Mouse (Mus musculus) embryonic fibroblast, embryonic 13.5 days (primary cell): ENCODE results near the gene Gramd1b. TPM values are rescaled to one million over a fixed set of nuclear protein-coding genes. Genes with fewer than 3 reads are reported as not detected.
A peak's percentile ranks its signal among the peaks of the same experiment; 100 is the strongest.
"Not testable (repeated sequence)": the region's sequence is repeated elsewhere in the genome, so short reads cannot be mapped to it uniquely, and the experiment has no call there.

Source experiments
- H3K27ac ChIP-seq: 2 replicates; pipeline ENCODE4 v1.5.1; 2012; ENCODE audit warnings: low read length, control low read depth, inconsistent platforms; ENCODE audit not compliant: insufficient read depth
- H3K4me1 ChIP-seq: 2 replicates; pipeline ENCODE4 v1.6.1; 2011; ENCODE audit warnings: low read length; ENCODE audit not compliant: control insufficient read depth, insufficient read depth
- H3K4me3 ChIP-seq: 2 replicates; pipeline ENCODE4 v1.5.1; 2011; ENCODE audit warnings: mild to moderate bottlenecking, control low read depth, low read length; ENCODE audit not compliant: insufficient read depth
- CTCF ChIP-seq: IDR thresholded peaks from 2 replicates; pipeline ENCODE4 v1.5.1; 2011; ENCODE audit warnings: mild to moderate bottlenecking, control low read depth, low read length, moderate library complexity, borderline replicate concordance; ENCODE audit not compliant: insufficient read depth
- POLR2A ChIP-seq: IDR thresholded peaks from 2 replicates; pipeline ENCODE4 v1.6.1; 2011; ENCODE audit warnings: low read depth, mild to moderate bottlenecking, control low read depth, low read length, moderate library complexity
- polyA plus RNA-seq: library from polyadenylated mRNA; stranded (reverse); fragments of >200 nt; gene quantifications from 2 replicates; pipeline ENCODE4 v1.2.4, GENCODE M21; 2011; ENCODE audit warnings: low read depth; ENCODE audit not compliant: missing spikeins, insufficient read length

Gene Gramd1b
- polyA plus RNA-seq, 1 experiment, result 14.3 TPM

DNA sequence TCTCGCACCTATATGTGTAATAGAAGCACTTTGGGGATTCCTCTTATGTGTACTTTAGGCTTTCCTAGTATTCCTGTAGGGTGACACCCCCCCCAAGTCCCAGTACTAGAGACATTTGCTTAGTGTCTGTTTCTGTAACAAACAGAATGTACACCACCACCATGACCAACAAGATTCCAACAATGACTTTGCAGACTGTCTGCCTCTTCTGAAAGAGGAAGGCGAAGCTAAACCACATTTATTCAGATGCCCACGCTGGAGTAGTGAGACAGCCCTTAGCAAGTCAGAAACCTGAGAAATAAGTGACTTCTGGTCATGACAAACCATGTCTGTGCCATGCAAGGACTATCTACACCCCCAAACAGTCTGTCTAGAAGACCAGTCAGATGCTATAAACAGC lies 11.9 kb downstream of the Gramd1b start:
- Histone ChIP-seq H3K27ac (no peak overlapping the region), H3K4me1 (no peaks in the 10 kb centered on the region; the same call in 1 of the 2 replicates), H3K4me3 (no peak overlapping the region)
- TF ChIP-seq CTCF (no peak), POLR2A (no peak)

DNA sequence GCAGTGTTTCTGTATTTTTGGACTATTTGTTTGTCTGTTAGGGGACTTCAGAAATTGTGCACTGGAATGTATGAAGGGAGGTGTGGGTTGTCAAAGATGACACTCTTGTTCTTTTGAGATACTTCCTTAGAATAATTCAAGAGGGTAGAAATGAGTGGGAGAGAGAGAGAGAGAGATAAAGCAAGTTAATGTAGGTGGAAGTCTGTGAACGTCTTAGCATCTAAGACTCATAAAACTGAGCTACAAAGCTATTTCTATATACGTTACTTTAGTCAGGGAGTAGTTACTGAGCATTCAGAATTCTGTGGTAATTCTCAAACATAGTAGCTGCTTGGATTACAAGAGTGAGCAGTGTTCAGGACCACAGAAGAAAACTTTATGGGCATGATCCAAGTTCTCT lies 19.2 kb downstream of the Gramd1b start:
- H3K4me3 ChIP-seq, result no peak overlapping the region
- H3K4me1 ChIP-seq, result no peaks in the 10 kb centered on the region
- H3K27ac ChIP-seq, result no peak overlapping the region
- no peak for TF ChIP-seq CTCF
- TF ChIP-seq POLR2A, result no peak

DNA sequence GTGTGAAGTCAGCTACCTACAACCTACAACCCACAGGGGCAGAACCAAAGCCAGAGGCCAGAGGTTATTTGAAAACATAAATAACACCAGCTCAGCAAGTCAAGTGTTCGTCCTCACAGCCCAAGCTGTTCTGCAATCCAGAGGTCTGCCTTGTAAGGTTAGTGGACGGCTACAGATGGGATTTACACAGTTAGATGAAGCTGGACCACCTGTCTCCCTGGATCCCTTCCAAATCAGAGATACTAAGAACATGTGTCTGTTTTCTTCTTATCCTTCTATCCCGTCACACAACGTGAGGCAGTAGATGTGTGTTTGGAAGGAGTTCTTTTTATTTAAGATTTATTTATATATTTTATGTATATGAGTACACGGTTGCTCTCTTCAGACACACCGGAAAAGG lies 21.7 kb downstream of the Gramd1b start:
- H3K4me3 ChIP-seq, result no peak overlapping the region
- TF ChIP-seq POLR2A, result no peak
- TF ChIP-seq CTCF, result no peak
- no peaks in the 10 kb centered on the region for H3K4me1 ChIP-seq
- H3K27ac ChIP-seq, result no peak overlapping the region

DNA sequence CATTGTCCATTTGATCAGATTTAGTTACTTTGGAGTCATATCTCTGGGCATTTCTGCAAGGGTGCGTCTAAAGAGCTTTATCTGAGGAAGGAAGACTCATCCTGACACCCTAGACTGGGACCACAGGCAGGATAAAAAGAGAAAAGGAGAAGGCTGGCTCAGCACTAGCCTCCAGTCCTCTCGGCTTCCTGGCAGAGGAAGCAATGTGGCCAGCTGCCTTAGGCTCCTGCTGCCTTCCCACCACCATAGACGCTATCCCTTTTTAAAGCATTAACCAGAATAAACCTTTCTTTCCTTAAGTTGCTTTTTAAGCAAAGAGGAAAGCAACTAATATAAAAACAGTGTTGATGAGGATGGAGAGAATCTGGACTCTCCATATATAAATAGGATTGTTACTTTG lies 24.6 kb downstream of the Gramd1b start:
- H3K4me1 ChIP-seq, result no peaks in the 10 kb centered on the region
- H3K4me3 ChIP-seq, result no peak overlapping the region
- no peak overlapping the region for H3K27ac ChIP-seq
- TF ChIP-seq CTCF, result no peak
- no peak for TF ChIP-seq POLR2A

DNA sequence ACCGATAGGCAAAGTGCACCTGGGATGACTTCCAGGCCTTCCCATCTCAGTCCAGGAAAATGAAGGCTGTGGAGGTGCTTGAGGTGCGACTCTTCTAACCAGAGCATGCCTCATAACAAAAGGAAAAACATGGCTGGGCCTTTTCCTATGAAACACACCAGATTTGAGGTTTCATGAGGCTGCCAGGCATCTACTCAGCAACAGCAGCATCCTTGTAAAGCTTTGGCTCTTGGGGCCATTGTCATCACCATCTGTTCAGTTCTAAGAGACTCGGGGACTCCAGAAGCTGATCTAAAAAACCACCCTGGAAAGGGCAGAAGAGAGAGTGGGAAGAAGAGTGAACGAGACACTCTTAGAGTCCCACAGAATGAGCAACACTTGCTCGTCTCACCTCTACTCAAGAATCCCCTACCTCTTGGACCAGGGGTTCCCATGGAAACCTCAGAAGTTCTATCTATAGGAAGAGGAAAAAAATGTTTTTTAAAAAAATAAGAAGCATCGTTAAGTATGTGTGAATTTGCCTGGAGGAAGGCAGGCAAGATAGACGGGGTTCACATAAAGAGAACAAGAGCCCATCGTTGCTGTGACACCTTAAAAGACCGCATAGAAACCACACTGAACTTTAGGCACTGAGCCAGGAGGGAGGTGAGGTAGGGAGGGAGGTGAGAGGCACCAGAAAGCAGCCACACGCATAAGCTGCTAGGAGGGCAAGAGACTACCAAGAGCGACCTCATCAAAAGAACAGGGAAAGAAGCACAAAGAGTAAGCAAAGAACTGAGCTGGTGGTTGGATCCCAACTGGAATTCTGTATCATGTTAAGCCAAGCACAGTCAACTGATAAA lies 25.5 kb downstream of the Gramd1b start:
- Histone ChIP-seq H3K27ac (no peak overlapping the region), H3K4me3 (no peak overlapping the region), H3K4me1 (no peaks in the 10 kb centered on the region)
- TF ChIP-seq POLR2A (no peak), CTCF (no peak)

DNA sequence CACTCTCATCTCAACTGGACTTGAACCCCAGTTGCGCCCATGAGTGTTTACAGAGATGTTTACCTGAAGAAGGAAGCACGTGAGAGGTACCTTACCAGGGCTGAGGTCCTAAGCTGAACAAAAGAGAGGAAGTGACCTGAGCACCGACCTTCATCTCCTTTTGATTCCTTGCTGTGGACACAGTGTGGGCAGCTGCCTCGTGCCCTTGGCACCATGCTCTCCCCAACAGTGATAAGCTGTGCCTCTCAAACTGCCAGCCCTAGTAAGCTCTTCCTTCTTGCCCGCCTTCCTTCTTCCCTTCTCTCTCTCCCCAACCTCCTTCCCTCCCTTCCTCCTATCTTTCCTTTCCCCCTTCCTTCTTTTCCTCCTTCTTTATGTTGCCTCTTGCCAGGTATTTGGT lies 26.3 kb downstream of the Gramd1b start:
- no peak overlapping the region for H3K27ac ChIP-seq
- no peaks in the 10 kb centered on the region for H3K4me1 ChIP-seq
- H3K4me3 ChIP-seq, result no peak overlapping the region
- TF ChIP-seq POLR2A, result no peak
- no peak for TF ChIP-seq CTCF

DNA sequence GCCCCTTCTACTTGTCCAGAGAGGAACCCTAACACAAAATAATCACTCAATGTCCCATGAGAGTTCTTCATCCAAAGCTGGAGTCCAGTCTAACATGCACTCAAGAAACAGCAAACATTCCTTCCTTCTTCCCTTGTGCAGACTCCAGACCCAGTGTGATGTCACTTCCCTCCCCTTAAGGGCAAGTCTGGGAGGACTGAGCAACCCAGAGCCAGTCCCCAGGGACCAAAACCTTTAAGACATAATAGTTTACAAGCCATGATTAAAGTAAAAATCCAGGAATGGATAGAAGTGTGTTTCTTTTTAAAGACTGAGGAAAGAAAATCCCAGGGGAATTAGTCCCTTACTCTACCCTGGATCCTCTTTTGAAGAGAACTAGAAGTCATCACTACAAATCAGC lies 30.5 kb downstream of the Gramd1b start:
- H3K4me3 ChIP-seq, result no peak overlapping the region
- no peak overlapping the region for H3K27ac ChIP-seq
- TF ChIP-seq POLR2A (no peak), CTCF (no peak)
- no peaks in the 10 kb centered on the region for H3K4me1 ChIP-seq

DNA sequence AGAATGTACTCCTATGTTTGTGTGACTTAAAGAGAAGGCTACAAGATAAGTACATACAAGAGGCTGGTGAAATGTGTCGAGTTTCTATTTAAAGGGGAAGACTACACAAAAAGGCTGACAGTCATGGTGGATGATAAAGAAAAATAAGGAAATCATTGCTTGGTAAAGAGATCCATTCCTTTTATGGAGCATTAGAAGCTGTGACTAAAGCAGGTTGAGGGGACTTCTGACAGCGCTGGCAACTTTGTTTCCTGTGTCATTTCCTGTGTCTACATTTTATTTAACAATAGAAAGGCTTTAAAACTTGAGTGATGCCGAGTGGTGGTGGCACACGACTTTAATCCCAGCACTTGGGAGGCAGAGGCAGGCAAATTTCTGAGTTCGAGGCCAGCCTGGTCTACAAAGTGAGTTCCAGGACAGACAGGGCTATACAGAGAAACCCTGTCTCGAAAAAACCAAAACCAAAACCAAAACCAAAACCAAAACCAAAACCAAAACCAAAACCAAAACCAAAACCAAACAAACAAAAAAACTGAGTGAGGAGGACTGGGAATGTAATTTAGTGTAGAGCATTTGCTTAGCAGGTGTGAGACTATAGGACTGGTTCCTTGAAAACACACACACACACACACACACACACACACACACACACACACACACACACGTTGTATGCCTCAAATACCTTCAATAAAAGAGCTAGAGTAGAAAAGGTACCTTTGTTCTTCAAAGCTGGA lies 48.7 kb downstream of the Gramd1b start:
- H3K4me3 ChIP-seq, H3K27ac ChIP-seq: not testable (repeated sequence)

DNA sequence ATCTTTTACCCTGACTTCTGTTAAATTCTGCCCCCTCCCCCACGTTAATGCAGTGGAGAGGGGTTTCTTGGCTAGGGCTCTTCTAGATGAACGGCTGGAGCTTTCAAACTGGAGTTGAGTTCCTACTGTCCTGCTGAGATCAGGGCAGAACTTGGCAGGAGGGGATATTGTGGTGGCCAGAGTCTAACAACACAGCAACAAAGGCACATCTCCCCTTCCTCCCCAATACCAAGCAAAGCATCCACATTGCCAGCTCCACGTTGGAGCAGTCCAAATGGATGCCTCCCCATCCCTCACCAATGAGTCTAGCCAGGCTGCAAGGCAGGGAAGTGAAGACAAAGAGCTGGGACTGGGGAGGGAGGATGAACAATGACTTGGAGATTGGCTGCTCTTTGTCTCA lies 49.9 kb downstream of the Gramd1b start:
- no peak for TF ChIP-seq CTCF
- no peak for TF ChIP-seq POLR2A
- no peak overlapping the region for H3K4me3 ChIP-seq
- H3K4me1 ChIP-seq, result no peaks in the 10 kb centered on the region
- no peak overlapping the region for H3K27ac ChIP-seq

More for the DNA sequence above, 48.7 kb downstream of the Gramd1b start:
- not testable (repeated sequence) for H3K4me1 ChIP-seq

DNA sequence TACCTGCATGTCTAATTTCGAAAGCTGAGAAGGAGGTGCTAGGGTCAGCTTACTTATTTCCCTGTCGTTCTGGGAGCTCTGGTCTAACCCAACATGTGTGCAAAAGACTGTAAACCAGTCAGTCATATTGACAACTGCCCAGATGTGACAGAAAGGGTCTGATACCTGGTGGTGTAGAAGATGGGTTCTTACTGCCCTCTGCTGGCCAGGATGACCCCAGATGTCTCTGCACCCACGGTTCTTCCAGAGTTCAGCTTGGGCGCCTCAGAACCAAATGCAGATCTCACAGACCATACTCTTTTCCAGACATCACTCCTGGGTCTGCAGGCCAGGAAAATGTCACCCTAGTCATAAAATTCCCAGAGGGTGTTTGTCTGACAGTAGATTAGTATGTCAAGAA lies 51.9 kb downstream of the Gramd1b start:
- no peak overlapping the region for H3K27ac ChIP-seq
- peak; percentile 28; the same call in 1 of the 2 replicates for TF ChIP-seq CTCF
- TF ChIP-seq POLR2A, result no peak

More for the DNA sequence above, 51.9 kb downstream of the Gramd1b start:
- Histone ChIP-seq H3K4me1 (no peaks in the 10 kb centered on the region), H3K4me3 (no peak overlapping the region)
